Mouse (Mus musculus) thymus, postnatal 10 days (tissue): ENCODE measurements around the gene Fbxl15.

Source experiments
- DNase-seq, 2 experiments: peaks; one replicate each; pipeline ENCODE4 v3.0.0; 2021; ENCODE audit warnings: low spot score in 2 of 2

The Fbxl15 gene

GRCm38 (mm10) chr19:46308706-46309435 is 19.1 kb upstream of the Fbxl15 start:
- peak; percentile 73 to 93 for DNase-seq

DNA sequence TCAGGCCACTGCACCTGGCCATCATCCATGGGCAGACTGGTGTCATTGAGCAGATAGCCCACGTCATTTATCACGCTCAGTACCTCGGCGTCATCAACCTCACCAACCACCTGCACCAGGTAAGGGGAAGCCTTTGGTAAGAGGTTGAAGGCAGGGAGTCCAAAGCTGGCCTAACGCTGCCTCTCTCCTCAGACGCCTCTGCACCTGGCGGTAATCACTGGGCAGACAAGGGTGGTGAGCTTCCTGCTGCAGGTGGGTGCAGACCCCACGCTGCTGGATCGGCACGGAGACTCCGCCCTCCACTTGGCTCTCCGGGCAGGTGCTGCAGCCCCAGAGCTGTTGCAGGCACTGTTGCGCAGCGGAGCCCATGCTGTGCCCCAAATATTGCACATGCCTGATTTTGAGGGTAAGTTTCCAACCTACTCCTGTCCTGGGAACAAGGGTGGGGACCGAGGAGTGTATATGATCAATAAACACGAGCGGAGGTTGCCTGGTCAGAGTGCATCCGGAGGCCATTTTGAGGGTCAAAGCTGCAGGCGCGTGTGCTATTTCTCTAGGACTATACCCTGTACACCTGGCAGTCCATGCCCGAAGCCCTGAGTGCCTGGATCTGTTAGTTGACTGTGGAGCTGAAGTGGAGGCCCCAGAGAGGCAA is 18.2 kb upstream of the Fbxl15 start:
- DNase-seq, result no peak

GRCm38 (mm10) chr19:46310312-46310865 is 17.6 kb upstream of the Fbxl15 start:
- DNase-seq, result no peak

DNA sequence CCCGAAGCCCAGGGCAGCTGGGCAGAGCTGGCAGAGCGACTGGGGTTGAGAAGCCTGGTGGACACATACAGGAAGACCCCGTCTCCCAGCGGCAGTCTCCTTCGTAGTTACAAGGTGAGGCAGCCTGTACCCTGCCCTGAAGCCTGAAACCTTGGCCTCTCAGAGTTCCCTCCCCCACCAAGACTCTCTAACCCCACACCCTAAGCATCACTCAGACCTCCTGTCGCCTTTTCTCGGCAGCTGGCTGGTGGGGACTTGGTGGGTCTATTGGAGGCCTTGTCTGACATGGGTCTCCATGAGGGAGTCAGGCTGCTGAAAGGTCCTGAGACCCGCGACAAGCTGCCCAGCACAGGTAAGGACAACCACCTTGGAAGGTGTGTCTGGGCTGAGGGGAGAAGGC is 16.6 kb upstream of the Fbxl15 start:
- no peak for DNase-seq

- no peak for DNase-seq
Measured at GRCm38 (mm10) chr19:46312566-46312965, 15.4 kb upstream of the Fbxl15 start.

- no peak for DNase-seq
Measured at GRCm38 (mm10) chr19:46313116-46313515, 14.9 kb upstream of the Fbxl15 start.

GRCm38 (mm10) chr19:46313591-46313990 is 14.4 kb upstream of the Fbxl15 start:
- no peak for DNase-seq

GRCm38 (mm10) chr19:46314151-46314601 is 13.8 kb upstream of the Fbxl15 start:
- peak in 1 of 2 experiments; percentile 9 for DNase-seq

DNA sequence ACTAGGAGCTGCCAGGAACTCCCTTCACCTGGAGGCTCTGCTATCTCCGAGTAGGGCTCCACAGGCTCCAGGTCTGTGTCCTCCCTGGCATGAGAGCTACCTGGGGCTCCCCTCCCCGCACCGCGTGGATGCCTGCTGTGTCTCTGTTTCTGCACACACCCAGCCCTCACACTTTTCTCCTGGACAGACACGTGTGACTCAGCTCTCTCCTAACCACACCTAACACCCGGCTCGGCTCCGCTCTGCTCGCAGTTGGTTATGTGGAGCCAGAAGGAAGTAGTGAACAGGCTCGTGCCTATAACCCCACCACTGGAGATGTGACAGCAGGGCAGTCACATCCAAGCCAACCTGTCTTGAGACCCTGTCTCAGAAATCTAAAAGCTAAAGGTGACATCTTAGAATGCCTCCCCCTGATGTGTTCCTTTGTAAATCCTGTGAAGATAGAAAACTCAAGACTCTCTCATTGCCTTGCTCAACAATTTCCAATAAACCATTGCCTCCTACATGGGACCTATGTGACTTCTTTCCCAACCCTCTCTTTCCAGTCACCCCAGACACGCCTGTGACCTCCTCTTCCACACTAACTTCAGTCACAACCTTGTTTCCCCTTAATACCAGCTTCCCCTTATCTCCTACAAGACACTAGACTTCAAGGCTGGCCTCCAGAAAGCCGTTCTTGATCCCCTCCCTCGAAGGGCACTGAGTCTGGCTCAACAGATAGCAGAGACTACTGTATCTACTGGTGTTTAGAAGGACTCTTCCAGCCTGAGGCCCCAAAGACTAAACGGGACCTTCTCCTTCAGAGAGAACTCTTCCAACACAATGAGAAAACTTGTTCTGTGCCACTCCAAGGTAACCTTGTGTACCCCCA is 12.9 kb upstream of the Fbxl15 start:
- no peak for DNase-seq

DNA sequence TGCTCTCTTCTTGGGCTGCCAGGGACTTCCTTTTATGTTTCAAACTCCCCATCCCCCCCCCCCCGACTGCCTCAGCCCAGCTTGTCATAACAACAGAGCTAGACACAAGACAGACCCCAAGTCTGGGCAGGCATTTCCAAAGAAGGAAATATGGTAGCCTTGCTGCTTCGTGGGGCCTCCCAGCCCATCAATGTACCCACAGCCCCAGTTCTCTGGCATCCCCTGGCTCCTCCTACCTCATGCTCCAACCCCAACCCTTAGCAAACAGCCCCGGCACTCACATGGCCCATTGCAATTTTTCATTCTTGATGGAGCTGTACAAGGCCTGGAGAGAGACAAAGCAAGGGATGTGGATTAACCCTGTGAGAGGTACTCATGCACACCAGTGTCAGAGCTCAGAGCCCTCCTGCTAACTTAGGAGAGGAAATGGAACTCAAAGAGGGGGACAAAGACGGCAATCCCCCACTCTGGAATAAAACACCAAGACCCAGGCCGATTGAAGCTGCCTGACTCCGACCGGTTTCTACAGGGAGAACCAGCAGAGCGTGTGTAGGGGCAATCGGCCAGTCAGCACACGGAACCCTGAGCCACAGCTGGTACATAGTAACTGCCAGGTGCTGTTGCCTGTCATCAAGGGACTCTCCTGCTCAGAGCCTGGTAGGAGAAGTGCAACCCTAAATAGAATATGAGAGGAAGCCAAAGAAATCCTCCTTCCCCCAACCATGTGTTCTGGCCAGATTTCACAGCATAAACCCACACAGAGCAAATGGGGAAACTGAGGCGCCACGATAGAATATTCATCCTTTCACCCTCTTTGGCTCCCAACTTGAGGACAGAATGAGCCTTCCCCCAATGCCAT is 12.0 kb upstream of the Fbxl15 start:
- DNase-seq, result no peak

DNA sequence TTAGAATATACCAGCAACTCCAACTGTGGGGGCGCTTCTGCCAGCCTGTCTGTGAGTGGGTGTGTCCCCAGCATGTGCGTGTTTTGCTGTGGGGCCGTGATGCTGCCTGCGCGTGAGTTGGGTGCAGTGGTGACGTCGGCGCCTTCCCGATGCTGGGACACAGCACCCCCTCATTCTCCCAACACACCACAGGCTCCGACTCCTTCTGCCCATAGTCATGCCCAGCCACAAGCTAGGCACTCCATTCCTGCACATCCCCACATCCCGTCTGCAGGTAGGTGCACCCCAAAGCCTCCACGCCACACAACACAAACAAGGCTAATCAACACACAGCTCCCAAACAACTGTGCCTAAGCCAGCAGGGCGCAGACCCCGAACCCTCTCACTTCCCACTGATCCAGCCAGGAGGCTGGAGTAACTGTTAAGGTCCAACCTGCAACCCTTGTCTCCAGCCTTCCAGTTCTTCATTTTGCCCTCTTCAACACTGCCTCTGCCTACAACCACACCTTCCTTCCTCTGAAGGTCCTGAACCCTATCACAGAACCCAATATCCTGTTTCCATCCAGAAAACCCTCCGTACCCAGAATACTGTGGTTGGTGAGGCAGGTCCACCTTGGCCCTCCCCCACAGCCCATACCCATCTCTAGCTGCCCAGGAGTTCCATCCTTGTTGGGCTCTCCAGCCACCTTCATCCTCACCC is 11.0 kb upstream of the Fbxl15 start:
- DNase-seq, result no peak

GRCm38 (mm10) chr19:46317546-46317885 is 10.5 kb upstream of the Fbxl15 start:
- DNase-seq, result no peak

DNA sequence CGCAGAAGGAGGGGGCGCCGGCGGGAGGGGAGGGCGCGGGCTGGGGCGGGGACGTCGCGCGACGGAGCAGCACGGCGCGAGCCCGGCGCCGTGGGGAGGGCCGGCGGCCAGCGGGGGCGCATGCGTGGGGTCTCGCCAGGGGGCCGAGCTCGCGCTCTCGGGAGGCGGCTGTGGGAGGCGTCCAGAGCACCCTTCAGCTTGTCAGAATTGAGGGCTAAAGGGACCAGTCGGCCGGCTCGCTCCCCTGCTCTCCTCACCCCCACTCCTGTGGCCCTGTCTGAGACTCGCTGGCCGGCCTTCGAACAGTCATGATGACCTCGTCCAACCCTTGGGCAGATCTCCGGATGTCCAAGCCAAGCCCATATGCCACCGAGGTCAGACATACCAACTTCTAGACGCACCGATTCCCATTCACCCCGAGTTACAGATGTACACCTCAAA is 9.9 kb upstream of the Fbxl15 start:
- no peak for DNase-seq

DNA sequence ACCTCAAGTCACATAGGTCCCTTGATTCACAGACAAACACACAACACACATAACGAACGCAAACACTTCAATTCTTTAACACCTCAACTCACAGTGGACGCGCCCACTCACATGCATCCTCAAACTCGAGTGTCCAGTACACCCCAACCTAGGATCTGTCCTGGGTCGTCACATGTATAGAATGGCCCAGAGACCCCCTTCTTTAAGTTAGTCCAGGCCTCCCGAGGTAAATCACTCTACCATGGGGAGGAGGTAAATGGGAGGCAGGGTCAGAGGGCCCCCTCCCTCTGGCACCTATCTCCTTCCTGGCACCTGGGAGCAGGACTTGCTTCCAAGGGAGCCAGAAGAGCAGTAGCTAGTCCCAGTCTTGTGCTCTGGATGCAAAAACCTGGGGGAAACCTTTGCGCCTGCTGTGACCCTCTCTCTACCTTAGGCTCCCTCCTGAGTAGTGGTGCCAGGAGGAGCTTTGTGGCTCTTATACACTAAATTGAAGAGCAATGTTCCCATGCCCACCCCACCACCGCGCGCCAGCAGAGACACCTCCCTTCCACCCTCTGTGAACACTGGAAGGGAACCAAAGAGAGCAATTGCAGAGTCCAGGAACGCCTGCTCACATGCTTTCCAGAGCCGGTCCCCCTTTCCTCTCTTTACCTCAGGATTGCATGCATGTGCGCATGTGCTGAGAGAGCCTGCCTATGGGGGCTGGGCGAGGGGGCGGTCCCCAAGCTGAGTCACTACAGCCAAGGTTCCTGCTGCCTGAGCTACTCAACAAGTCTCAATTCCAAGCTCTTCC is 9.2 kb upstream of the Fbxl15 start:
- DNase-seq, result no peak

DNA sequence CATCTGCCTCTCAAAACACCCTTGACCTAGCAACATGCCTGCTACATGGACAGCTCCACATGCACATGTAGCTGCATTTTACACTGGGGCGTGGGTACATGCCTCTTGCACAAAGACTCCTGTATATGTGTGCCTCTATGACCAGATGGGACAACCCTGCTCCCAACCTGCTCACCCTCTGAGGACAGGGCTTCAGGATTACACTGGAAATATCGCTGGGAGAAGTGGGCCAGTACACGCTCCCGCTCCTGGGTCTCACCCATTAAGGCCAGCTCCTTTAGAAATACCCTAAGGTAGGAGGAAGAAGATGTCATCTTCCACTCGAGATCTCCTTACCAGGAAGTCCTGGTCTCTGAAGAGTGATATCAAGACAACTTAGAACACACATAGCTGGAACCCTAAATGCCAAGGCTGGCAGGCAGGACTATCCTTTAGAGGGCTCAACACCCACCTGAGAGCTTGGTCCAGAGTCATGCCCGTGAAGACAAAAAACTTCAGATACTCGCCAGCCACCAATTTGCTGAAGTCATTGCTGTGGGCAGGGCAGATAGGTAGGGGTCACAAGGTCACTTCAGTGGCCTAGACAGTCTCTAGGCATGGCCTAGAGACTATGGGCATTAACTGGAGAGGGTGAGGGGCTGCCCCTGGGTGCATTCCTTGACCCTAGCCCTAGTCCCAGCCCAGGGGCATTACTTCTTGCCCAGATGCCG is 7.8 kb upstream of the Fbxl15 start:
- no peak for DNase-seq

GRCm38 (mm10) chr19:46321101-46321943 is 6.7 kb upstream of the Fbxl15 start:
- DNase-seq, result peak; percentile 68 to 70

GRCm38 (mm10) chr19:46322144-46322995 is 5.6 kb upstream of the Fbxl15 start:
- no peak for DNase-seq
